Mouse (Mus musculus) thymus, postnatal 0 days (tissue): ENCODE data around the gene Tril. TPM values are rescaled to one million over a fixed set of nuclear protein-coding genes. Genes with fewer than 3 reads are reported as not detected.

Experiments used
- DNase-seq: peaks from one replicate; pipeline ENCODE4 v3.0.0-alpha.2; 2015; ENCODE audit warnings: low spot score
- polyA plus RNA-seq: library from polyadenylated mRNA; unstranded; fragments of >200 nt; fragmentation: Nextera tagmentation; extraction: Ambion mirVana; gene quantifications from 2 replicates; pipeline ENCODE4 v1.2.1, GENCODE M21; 2015

Tril gene
- polyA plus RNA-seq, 1 experiment from 2014 or later, result 2.0 TPM

DNA sequence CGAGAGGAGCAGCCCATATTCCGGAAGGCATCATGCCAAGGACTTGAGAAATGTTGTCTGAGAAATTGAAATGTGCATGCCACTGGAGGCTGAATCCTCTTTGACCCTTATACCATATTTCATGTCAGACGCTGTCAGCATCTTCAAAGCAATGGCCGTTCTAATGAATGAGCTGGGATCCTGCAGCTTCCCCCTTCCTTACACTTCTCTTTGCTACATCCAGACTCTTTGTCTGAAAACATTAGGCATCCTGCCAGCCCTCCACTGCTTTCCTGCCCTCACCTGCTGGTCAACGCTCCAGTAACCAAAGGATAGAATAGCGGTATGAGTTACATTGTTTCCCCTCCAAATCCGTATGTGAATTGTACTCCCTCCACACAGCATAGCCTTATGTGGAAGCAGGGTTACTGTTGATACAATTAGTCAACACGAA, 14.0 kb downstream of the Tril start:
- DNase-seq, result no peak

DNA sequence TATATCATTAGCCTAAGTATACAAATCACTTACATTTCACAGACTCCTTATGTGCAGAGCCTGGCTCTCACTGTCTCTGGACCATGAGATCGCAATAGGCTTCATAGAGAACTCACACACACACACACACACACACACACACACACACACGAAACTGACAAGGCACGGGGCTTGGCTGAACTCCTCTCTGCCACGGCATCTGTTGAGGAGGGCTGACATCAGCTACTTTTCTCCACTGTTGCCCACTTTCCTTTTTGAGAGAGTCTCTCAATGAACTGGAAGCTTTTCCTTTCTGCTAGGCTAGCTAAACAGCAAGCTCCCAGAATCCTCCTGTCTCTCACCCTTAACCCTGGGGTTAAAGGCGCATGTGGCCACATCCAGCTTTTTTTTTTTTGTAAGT, 14.6 kb downstream of the Tril start:
- DNase-seq, result no peak

GRCm38 (mm10) chr6:53804145-53804544, 16.5 kb downstream of the Tril start:
- DNase-seq, result no peak

- no peak for DNase-seq
Observed at GRCm38 (mm10) chr6:53803551-53803950, 17.1 kb downstream of the Tril start.

- DNase-seq, result no peak
Observed at GRCm38 (mm10) chr6:53801893-53802286, 18.7 kb downstream of the Tril start.

- no peak for DNase-seq
Observed at GRCm38 (mm10) chr6:53801269-53801892, 19.2 kb downstream of the Tril start.

- no peak for DNase-seq
Observed at GRCm38 (mm10) chr6:53798865-53799264, 21.8 kb downstream of the Tril start.

DNA sequence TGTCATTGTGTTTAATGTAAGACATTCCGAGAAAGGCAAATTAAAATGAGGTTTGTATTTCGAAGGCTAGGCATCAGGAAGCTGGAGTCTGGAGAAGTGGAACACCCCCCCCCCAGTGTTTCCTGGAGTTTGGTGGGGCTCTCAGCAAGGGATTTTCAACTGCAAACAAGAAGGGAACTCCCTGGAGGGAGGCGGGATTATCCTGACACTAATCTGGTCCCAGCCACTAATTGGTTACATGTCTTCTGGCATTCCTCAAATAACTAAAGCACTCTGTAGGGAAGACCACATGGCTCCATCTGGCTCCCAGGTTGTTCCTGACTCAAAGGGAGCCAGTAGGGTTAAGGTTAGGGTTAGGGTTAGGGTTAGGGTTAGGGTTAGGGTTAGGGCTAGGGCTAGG, 23.8 kb downstream of the Tril start:
- DNase-seq, result no peak

- DNase-seq, result peak; percentile 50
Observed at GRCm38 (mm10) chr6:53795788-53796187, 24.8 kb downstream of the Tril start.

DNA sequence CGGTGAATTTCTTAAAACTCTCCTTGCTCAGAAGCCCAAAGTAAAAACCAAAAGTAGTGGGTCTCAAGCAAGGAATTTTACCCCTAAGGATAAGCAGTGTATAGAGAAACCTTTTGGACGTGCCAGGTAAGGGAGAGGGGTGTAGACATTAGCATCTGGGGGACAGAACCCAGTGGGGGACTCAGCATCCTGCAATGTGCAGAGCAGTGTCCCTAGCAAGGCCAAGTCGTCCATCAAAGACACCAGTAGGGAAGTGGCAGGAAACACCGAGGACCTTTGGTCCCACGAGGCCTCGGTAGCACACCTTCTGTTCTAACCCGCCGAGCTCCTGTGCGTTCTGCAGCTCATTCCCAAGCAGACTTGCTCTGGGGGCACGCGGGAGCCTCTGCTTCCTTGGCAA, 25.6 kb downstream of the Tril start:
- DNase-seq, result no peak

DNA sequence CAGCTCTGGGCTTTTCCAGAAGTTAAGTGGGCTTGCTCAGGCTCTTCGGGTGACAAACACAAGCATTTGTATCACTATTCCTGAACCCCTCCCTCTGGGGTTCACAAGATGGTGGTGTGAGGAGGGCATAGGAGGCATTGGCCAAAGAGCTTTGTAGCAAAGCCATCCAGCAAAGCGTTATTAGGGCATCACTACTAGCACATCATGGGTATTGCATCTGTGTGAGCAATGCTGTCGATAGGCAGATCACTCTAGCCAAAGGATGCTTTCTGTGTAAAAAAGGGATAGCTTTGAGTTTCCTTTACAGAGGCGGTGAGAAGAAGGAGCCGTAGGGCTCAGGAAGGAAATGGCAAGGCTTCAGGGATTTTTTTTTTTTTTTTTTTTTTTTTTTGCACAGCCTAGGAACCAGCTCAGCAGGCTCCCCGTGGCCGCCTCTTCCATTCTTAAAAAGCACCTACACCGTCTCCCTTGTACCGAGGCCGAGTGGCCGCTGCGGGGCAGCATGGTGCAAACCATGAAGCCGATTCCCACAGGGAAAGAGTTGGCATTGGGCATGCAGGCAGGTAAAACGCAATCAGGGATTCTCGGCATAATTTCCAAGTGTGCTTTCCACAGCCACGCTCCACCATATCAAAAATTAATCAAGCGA, 26.2 kb downstream of the Tril start:
- no peak for DNase-seq

GRCm38 (mm10) chr6:53782880-53783539, 37.6 kb downstream of the Tril start:
- DNase-seq, result peak; percentile 36

DNA sequence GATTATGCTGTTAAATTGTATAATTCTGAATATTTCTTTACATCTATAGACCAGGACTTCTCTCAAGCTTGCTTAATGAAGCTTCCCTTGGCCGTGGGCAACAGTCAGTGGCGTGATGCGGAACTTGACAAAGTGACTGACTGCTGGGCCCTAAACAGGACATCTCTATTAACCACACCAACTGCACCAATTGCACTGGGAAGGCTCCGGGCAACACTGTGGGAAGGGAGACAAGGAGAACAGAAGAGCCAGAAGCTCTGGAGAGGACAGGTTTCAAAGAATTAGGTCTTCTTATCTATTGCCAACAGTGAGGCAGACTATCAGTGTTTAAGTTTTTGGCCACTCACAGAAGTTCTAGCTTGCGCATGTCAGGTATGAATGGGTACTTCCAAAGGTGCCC, 38.4 kb downstream of the Tril start:
- DNase-seq, result no peak

DNA sequence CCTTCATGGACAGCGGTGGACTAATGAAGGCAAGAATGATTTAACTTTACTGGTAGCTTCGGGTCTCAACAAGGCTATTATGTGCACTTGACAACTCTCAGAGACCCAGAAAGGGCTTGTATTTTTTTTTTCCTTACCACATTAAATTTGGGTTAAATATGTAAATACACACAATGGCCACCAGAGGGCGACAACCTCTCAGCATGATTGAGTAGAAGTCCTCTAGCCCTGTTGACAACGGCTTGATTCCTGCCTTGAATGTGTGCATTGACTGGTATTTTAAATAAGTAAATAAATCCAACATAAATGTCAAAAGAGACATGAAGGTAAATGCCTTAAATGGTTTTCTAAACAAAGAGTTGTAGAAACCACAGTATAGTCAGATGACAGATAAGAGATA, 39.5 kb downstream of the Tril start:
- DNase-seq, result peak; percentile 75

DNA sequence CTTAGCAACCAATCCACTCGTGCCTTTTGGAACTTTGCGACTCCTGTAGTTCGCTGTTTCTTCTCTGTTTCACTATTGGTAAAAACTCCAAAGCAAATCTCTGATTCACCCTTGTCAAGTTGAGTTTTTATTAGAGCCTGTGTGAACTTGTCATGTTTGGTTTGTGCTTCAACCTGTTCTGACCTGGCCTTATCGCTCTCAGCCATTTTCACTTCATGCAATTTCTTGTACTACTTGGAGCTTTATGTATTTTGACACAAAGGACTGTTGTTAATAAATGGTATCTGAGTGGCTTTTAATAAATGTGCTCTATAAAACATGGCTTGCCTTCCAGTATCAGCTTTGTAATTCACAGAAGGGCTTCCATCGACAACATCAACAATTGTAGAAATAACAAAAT, 40.6 kb downstream of the Tril start:
- no peak for DNase-seq

DNA sequence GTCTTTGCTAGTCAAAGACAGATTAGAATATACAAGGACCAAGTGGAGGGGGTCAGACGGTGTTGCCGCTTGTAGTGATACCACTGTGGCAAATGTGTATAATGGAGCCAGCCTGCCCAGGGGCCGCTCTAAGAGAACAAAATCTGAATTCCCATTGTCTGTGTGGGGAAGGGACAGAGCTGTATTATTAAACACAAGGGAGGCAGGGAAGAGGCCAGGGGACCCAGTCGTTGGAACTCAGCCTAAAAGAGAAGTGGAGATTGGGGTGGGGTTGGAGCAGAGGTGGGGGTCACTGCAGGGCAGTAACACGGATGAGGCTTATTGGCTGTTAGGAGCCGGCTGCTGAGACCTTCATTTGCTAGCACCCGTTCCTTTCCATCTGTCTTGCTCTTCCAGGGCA, 41.1 kb downstream of the Tril start:
- no peak for DNase-seq

GRCm38 (mm10) chr6:53778424-53778955, 42.1 kb downstream of the Tril start:
- no peak for DNase-seq

DNA sequence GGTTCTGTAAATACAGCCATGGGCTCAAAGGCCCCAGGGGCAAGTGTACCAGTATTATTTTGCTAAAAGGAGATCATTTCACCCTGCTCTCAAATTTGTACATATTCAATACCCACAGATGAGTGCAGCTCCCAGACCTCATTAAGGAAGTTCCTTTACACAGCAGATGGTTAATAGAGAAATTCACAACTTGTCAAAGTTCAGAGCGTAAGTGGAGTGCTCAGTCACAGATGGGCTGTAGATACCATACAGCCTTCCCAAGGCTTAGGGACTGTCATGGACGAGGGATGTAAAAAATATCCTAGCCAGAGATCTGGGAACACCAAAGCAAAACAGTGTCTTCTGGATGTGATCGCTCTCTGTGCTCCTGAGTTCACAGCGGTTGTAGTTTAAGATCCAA, 52.4 kb downstream of the Tril start:
- no peak for DNase-seq

DNA sequence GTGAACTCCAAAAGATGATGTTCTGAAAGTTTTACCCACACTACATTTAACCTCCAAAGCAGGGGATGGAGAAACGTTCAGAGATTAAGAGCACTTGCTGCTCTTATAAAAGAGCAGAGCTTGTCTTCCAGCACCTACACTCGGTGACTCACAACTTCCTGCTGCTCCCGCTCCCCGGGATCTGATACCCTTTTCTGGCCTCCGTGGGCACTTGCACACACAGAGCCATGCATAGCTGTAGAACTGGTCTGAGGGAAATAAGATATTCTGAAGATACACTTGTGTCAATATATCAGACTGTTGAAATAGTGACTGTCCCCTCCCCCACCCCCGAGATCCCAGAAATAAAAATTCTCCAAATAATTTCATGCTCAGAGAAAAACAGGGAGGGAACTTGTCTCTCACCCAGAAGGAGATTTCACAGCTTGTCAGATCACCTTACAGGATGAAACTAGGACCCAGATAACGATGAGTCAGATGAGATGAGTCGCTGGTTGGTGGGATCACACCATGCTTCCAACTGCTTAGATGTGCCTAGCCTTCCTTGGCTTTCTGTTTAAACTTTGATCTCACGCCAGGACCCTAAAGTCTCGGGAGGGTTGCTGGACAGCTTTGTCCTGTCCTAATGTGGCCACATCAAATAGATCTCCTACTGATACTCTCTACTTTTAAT, 54.3 kb downstream of the Tril start:
- no peak for DNase-seq

GRCm38 (mm10) chr6:53765731-53766130, 54.9 kb downstream of the Tril start:
- DNase-seq, result no peak
